Mouse (Mus musculus): ENCODE data around the gene Rd3l. TPM values are rescaled to one million over a fixed set of nuclear protein-coding genes. Genes with fewer than 3 reads are reported as not detected.

Gene Rd3l
- total and polyA plus RNA-seq, 3 experiments, result 0.16 TPM; not detected in 2

GRCm38 (mm10) chr12:112016346-112016745, 35.2 kb upstream of the Rd3l start:
- Histone ChIP-seq H3K36me3 (replicated peaks) (no peaks in the 10 kb centered on the region), H3K9me3 (replicated peaks) (peaks cover 23% of the 10 kb centered on the region), H3K27me3 (ENCODE audit: insufficient read depth, low read length) (peaks cover 2% of the 10 kb centered on the region; the same call in 1 of the 2 replicates), H3K4me1 (ENCODE audit: insufficient read depth, low read depth, low read length) (no peaks in the 10 kb centered on the region), H3K4me3 (ENCODE audit: low read depth, low read length) (no peak overlapping the region)
- DNase-seq (ENCODE audit: low spot score), result no peak
- ATAC-seq (ENCODE audit: extremely low read depth, insufficient number of reproducible peaks, low FRiP score, poor library complexity, severe bottlenecking), result no peak
- TF ChIP-seq TAL1 (conservative IDR thresholded peaks at IDR 0.05; ENCODE audit: low read depth, low read length) (no peak), CTCF (IDR thresholded peaks at IDR 0.05; ENCODE audit: low read depth, low read length) (no peak), GATA2 (IDR thresholded peaks at IDR 0.05; ENCODE audit: borderline replicate concordance, low read depth, low read length) (no peak), POLR2AphosphoS5 (IDR thresholded peaks at IDR 0.05; ENCODE audit: insufficient replicate concordance, low read depth, low read length) (no peak), GATA1 (IDR thresholded peaks at IDR 0.05; ENCODE audit: borderline replicate concordance, low read length) (no peak)

DNA sequence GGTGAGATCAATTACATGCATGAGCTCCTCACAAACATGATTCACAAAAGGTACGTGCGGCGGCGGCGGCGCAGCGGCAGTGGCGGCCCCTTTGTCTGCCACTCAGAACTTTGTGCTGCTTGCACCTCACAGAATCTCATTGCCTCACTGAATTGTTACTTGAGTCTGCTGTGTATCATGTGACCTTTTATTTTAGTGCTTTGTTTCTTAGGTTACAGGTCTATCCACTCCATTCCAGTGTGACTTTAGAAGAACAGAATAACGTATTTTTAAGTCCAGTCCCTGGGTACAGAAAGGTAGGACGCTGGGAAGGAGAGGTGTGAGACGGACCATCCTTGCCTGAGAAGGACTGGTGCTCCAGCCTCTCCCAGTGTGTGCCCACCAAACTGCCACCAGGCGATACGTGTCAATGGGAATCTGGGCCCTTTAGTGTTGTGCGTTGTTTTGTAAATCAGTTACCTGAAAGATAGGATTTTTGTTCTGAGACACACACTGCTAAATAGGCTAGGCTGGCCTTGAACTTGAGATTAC, 32.2 kb upstream of the Rd3l start:
- Histone ChIP-seq H3K27me3 (ENCODE audit: insufficient read depth, low read length) (peaks cover 2% of the 10 kb centered on the region), H3K4me1 (ENCODE audit: insufficient read depth, low read depth, low read length) (no peaks in the 10 kb centered on the region; the same call in 1 of the 2 replicates), H3K36me3 (replicated peaks) (no peaks in the 10 kb centered on the region), H3K4me3 (ENCODE audit: low read depth, low read length) (no peak overlapping the region), H3K9me3 (replicated peaks) (peaks cover 7% of the 10 kb centered on the region)
- DNase-seq (ENCODE audit: low spot score) (no peak), ATAC-seq (ENCODE audit: extremely low read depth, insufficient number of reproducible peaks, low FRiP score, poor library complexity, severe bottlenecking) (no peak)
- TF ChIP-seq POLR2AphosphoS5 (IDR thresholded peaks at IDR 0.05; ENCODE audit: insufficient replicate concordance, low read depth, low read length) (no peak), CTCF (IDR thresholded peaks at IDR 0.05; ENCODE audit: low read depth, low read length) (no peak), GATA1 (IDR thresholded peaks at IDR 0.05; ENCODE audit: borderline replicate concordance, low read length) (no peak), GATA2 (IDR thresholded peaks at IDR 0.05; ENCODE audit: borderline replicate concordance, low read depth, low read length) (no peak), TAL1 (conservative IDR thresholded peaks at IDR 0.05; ENCODE audit: low read depth, low read length) (no peak)

- no peaks in the 10 kb centered on the region for H3K36me3 ChIP-seq (replicated peaks)
- no peak for ATAC-seq (ENCODE audit: extremely low read depth, insufficient number of reproducible peaks, low FRiP score, poor library complexity, severe bottlenecking)
- H3K27me3 ChIP-seq (ENCODE audit: insufficient read depth, low read length), result peaks cover 3% of the 10 kb centered on the region
- no peak overlapping the region for H3K4me3 ChIP-seq (ENCODE audit: low read depth, low read length)
- peaks cover 6% of the 10 kb centered on the region for H3K9me3 ChIP-seq (replicated peaks)
- H3K4me1 ChIP-seq (ENCODE audit: insufficient read depth, low read depth, low read length), result no peaks in the 10 kb centered on the region; the same call in 1 of the 2 replicates
- TF ChIP-seq CTCF (IDR thresholded peaks at IDR 0.05; ENCODE audit: low read depth, low read length) (no peak), GATA2 (IDR thresholded peaks at IDR 0.05; ENCODE audit: borderline replicate concordance, low read depth, low read length) (no peak), GATA1 (IDR thresholded peaks at IDR 0.05; ENCODE audit: borderline replicate concordance, low read length) (no peak), POLR2AphosphoS5 (IDR thresholded peaks at IDR 0.05; ENCODE audit: insufficient replicate concordance, low read depth, low read length) (no peak), TAL1 (conservative IDR thresholded peaks at IDR 0.05; ENCODE audit: low read depth, low read length) (no peak)
- no peak for DNase-seq (ENCODE audit: low spot score)
These were observed 31.6 kb upstream of the Rd3l start for GRCm38 (mm10) chr12:112012511-112013270.

DNA sequence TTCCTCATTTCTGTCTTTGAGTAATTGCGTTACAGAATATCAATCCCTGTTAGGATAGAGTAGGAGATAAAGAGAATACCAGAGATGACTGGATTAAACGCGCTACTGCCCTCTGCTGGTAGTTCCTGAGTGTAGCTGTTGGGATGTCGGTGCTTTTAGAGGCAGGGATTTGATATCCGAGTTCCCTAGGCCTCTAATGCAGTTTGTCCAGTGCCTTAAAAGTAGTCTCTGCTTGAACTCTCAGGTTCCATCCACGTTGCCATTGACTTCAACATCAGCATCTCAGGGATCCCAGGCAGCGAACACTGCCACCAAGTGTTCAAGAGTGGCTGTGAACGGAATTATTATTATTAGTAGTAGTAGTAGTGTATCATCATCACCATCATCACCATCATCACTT, 20.1 kb upstream of the Rd3l start:
- TF ChIP-seq CTCF (IDR thresholded peaks at IDR 0.05; ENCODE audit: low read depth, low read length) (peak; percentile 94), TAL1 (conservative IDR thresholded peaks at IDR 0.05; ENCODE audit: low read depth, low read length) (no peak)
- DNase-seq (ENCODE audit: low spot score) (peak; percentile 31), ATAC-seq (ENCODE audit: extremely low read depth, insufficient number of reproducible peaks, low FRiP score, poor library complexity, severe bottlenecking) (no peak)
- Histone ChIP-seq H3K4me1 (ENCODE audit: insufficient read depth, low read depth, low read length) (no peaks in the 10 kb centered on the region; the same call in 1 of the 2 replicates), H3K36me3 (replicated peaks) (no peaks in the 10 kb centered on the region), H3K9me3 (replicated peaks) (no peaks in the 10 kb centered on the region), H3K4me3 (ENCODE audit: low read depth, low read length) (no peak overlapping the region), H3K27me3 (ENCODE audit: insufficient read depth, low read length) (peaks cover 53% of the 10 kb centered on the region)

GRCm38 (mm10) chr12:111999735-112000134, 18.6 kb upstream of the Rd3l start:
- Histone ChIP-seq H3K4me1 (ENCODE audit: insufficient read depth, low read depth, low read length) (no peaks in the 10 kb centered on the region; the same call in 1 of the 2 replicates), H3K4me3 (ENCODE audit: low read depth, low read length) (no peak overlapping the region), H3K36me3 (replicated peaks) (no peaks in the 10 kb centered on the region), H3K27me3 (ENCODE audit: insufficient read depth, low read length) (peaks cover 58% of the 10 kb centered on the region), H3K9me3 (replicated peaks) (peaks cover 9% of the 10 kb centered on the region)
- DNase-seq (ENCODE audit: low spot score) (no peak), ATAC-seq (ENCODE audit: extremely low read depth, insufficient number of reproducible peaks, low FRiP score, poor library complexity, severe bottlenecking) (no peak)
- TF ChIP-seq POLR2AphosphoS5 (IDR thresholded peaks at IDR 0.05; ENCODE audit: insufficient replicate concordance, low read depth, low read length), result no peak
- TF ChIP-seq GATA2 (IDR thresholded peaks at IDR 0.05; ENCODE audit: borderline replicate concordance, low read depth, low read length), result no peak
- no peak for TF ChIP-seq TAL1 (conservative IDR thresholded peaks at IDR 0.05; ENCODE audit: low read depth, low read length)
- TF ChIP-seq GATA1 (IDR thresholded peaks at IDR 0.05; ENCODE audit: borderline replicate concordance, low read length), result no peak
- TF ChIP-seq CTCF (IDR thresholded peaks at IDR 0.05; ENCODE audit: low read depth, low read length), result no peak

GRCm38 (mm10) chr12:111995161-111995560, 14.0 kb upstream of the Rd3l start:
- TF ChIP-seq GATA1 (IDR thresholded peaks at IDR 0.05; ENCODE audit: borderline replicate concordance, low read length) (no peak), TAL1 (conservative IDR thresholded peaks at IDR 0.05; ENCODE audit: low read depth, low read length) (no peak), POLR2AphosphoS5 (IDR thresholded peaks at IDR 0.05; ENCODE audit: insufficient replicate concordance, low read depth, low read length) (no peak), CTCF (IDR thresholded peaks at IDR 0.05; ENCODE audit: low read depth, low read length) (no peak), GATA2 (IDR thresholded peaks at IDR 0.05; ENCODE audit: borderline replicate concordance, low read depth, low read length) (0 out of 2 replicates have a peak, but pooled peaks have one; percentile 14)
- Histone ChIP-seq H3K9me3 (replicated peaks) (peaks cover 9% of the 10 kb centered on the region), H3K27me3 (ENCODE audit: insufficient read depth, low read length) (peaks cover 73% of the 10 kb centered on the region), H3K4me3 (ENCODE audit: low read depth, low read length) (no peak overlapping the region), H3K36me3 (replicated peaks) (no peaks in the 10 kb centered on the region), H3K4me1 (ENCODE audit: insufficient read depth, low read depth, low read length) (no peaks in the 10 kb centered on the region)
- no peak for ATAC-seq (ENCODE audit: extremely low read depth, insufficient number of reproducible peaks, low FRiP score, poor library complexity, severe bottlenecking)
- no peak for DNase-seq (ENCODE audit: low spot score)

All from G1E (cell line).